Mouse (Mus musculus) stomach, postnatal 0 days (tissue): ENCODE data around the gene Ap1m1.

Experiments used
- CTCF ChIP-seq: IDR thresholded peaks from 2 replicates; pipeline ENCODE4 v1.5.1; 2016; ENCODE audit warnings: antibody characterized with exemption, low read depth, mild to moderate bottlenecking, moderate library complexity
- EP300 ChIP-seq: optimal IDR thresholded peaks from 2 replicates; pipeline ENCODE3; 2016; ENCODE audit warnings: antibody characterized with exemption

- TF ChIP-seq CTCF, result no peak
- TF ChIP-seq EP300, result no peak
Measured at GRCm38 (mm10) chr8:72271691-72272090, 31.9 kb downstream of the Ap1m1 start.
